Mouse (Mus musculus): Measurements from ENCODE around the gene Lao1. TPM values are rescaled to one million over a fixed set of nuclear protein-coding genes. Genes with fewer than 3 reads are reported as not detected.
"Not testable (repeated sequence)": the region's sequence is repeated elsewhere in the genome, so short reads cannot be mapped to it uniquely, and the experiment has no call there.

Lao1 gene
- polyA plus RNA-seq (2015; fragmentation: Nextera tagmentation; extraction: Ambion mirVana): not detected in 2 replicates

DNA sequence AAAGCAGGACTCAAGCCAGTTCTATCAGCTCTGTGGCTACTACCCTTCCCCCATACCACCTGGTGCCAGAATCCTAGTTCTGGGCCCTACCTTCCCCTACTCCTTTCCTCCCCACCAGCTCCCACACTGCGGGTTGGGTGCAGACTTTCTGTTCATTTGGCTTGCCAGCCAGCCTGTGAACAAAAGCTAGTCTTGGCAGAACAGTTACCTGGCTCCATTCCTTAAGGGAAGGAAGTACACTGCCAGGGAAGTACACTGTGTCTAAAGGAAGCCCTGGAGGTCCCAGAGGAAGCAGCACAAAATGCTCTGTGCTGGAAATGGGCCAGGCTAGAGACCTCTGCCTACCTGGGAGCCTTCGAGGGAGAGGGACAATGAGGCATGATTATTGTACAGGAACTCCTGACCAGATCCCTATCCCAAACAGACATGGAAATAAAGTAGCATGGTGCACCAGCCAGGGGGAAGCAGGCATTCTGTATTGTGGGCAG lies at the start of gene Lao1:
Gene Lao1 (plus strand): TSS at position 438 of the 488 bp plus-strand sequence.
- H3K27ac ChIP-seq: no peak within 1 kb of the TSS
- no peak for ATAC-seq (replicated peaks)
- WGBS: 82% methylated on average over 2 of the region's 2 CpGs
- H3K4me1 ChIP-seq: no peaks in the 10 kb centered on the region
- H3K4me2 ChIP-seq: no peak within 1 kb of the TSS
- H3K36me3 ChIP-seq (replicated peaks): no peaks in the 10 kb centered on the region
- no peak within 1 kb of the TSS for H3K4me3 ChIP-seq
- H3K9ac ChIP-seq: no peak within 1 kb of the TSS
- no peaks in the 10 kb centered on the region for H3K27me3 ChIP-seq (replicated peaks)
- no peaks in the 10 kb centered on the region for H3K9me3 ChIP-seq

DNA sequence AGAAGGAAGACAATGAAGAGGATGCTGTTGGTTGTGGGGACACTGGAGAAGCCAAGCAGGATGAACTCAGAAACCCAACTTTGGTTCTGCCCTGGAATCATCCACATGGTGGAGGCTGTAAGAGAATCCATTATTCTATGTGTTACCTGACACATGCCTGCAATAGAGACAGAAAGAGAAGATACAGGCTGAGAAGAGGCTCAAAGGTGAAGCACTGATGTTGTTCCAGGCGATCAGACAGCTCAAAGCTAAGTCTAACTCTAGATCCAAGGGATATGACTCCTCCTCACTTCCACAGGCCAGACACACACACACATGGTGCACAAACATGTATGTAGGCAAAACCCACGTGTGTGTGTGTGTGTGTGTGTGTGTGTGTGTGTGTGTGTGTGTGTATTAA lies 44.0 kb upstream of the Lao1 start, which contains the start of gene Olfr1329:
Gene Olfr1329 (minus strand): TSS at position 101 of the 400 bp plus-strand sequence.
- ATAC-seq (replicated peaks); H3K4me3 ChIP-seq; H3K27ac ChIP-seq; H3K9ac ChIP-seq; H3K4me2 ChIP-seq; H3K36me3 ChIP-seq (replicated peaks); H3K4me1 ChIP-seq; H3K27me3 ChIP-seq (replicated peaks); H3K9me3 ChIP-seq: not testable (repeated sequence)
- 71% methylated on average over 2 of the region's 2 CpGs for WGBS

DNA sequence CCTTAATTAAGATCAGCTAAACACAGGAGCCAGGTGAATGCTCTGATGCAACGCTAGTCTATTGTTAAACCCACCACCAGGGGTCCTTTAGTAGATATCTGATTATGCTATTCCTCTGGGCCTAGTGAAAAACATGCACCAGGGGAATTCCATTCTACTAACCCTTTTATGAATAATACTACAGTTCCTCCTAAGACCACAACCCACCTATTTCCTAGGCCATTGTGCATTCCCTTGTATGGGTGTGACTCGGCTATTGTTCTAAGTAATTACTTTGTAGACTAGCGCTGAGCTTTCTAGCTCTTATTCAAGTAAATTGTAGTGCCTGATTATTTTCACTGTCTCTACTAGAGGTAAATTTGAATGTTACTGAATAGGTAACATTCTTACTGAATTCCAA lies 30.1 kb upstream of the Lao1 start:
- H3K4me1 ChIP-seq; ATAC-seq (replicated peaks); H3K9me3 ChIP-seq; H3K4me2 ChIP-seq; H3K36me3 ChIP-seq (replicated peaks); H3K27ac ChIP-seq; H3K27me3 ChIP-seq (replicated peaks); H3K4me3 ChIP-seq; H3K9ac ChIP-seq: not testable (repeated sequence)
- 68% methylated on average over 3 of the region's 3 CpGs for WGBS

DNA sequence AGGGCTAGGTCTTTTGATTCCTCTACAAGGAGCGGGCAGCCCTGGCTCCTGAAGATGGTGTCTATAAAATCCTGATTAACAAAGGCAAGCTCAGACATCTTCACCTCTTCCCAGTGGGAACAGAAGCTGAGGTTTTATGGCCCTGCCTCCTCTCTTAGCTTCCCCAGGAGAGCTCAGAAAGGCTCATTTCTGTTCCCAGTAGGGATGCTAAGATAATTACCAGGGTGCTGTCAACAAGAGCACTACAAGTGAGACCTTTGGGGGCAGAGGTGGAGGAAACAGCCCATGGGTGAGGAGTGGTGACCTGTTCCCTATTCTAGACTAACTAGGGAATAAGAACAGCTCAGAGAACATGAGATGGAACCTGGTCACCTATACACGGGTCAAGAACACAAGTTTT lies 22.9 kb upstream of the Lao1 start, which contains the start of gene Olfr1328:
Gene Olfr1328 (minus strand): TSS at position 101 of the 400 bp plus-strand sequence.
- H3K36me3 ChIP-seq (replicated peaks): no peaks in the 10 kb centered on the region
- 72% methylated on average over 2 of the region's 2 CpGs for WGBS

DNA sequence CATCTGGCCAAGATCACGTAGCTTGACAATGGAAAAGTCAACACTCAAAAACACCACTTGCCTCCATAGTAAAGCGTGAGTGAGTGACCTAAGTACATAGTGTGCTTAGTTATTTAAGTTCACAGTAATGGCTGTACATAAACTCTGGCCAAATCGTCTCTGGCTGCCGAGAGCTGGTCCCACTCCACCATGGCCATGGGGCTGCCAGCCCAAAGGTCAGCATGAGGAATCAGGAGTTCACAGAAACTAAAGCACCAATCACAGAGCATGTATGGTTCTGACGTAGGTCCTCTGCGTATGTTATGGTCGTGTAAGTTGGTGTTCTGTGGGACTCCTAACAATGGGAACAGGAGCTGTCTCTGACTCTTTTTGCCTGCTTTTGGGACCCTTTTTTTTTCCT lies 2.6 kb upstream of the Lao1 start:
- Histone ChIP-seq H3K4me3 (no peak overlapping the region), H3K9ac (no peak overlapping the region), H3K4me2 (no peak overlapping the region), H3K27ac (no peak overlapping the region), H3K4me1 (no peaks in the 10 kb centered on the region), H3K36me3 (replicated peaks) (no peaks in the 10 kb centered on the region), H3K9me3 (no peaks in the 10 kb centered on the region), H3K27me3 (replicated peaks) (no peaks in the 10 kb centered on the region)
- 88% methylated on average over 7 of the region's 7 CpGs for WGBS
- no peak for ATAC-seq (replicated peaks)

More for the DNA sequence above, 22.9 kb upstream of the Lao1 start, which contains the start of gene Olfr1328:
- ATAC-seq (replicated peaks): no peak
- no peaks in the 10 kb centered on the region for H3K9me3 ChIP-seq
- H3K27ac ChIP-seq: no peak within 1 kb of the TSS
- H3K4me1 ChIP-seq: no peaks in the 10 kb centered on the region
- no peak within 1 kb of the TSS for H3K9ac ChIP-seq
- H3K4me3 ChIP-seq: no peak within 1 kb of the TSS
- H3K27me3 ChIP-seq (replicated peaks): no peaks in the 10 kb centered on the region
- no peak within 1 kb of the TSS for H3K4me2 ChIP-seq

DNA sequence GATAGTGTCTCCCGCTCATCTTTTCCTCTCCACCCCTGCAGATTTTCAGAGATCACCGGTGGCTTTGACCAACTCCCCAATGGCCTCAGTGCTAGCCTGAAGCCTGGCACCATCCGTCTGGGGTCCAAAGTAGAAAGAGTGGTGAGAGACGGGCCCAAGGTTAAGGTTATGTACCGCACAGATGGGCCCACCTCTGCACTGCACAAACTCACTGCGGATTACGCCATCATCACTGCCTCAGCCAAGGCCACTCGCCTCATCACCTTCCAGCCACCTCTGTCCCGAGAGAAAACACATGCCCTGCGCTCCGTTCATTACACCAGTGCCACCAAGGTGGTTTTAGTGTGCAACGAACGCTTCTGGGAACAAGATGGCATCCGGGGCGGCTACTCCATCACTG lies 6.3 kb downstream of the Lao1 start:
- Histone ChIP-seq H3K27me3 (replicated peaks) (no peaks in the 10 kb centered on the region), H3K9me3 (no peaks in the 10 kb centered on the region), H3K4me3 (no peak overlapping the region), H3K9ac (no peak overlapping the region), H3K36me3 (replicated peaks) (no peaks in the 10 kb centered on the region), H3K4me1 (no peaks in the 10 kb centered on the region), H3K4me2 (no peak overlapping the region), H3K27ac (no peak overlapping the region)
- no peak for ATAC-seq (replicated peaks)
- 96% methylated on average over 15 of the region's 15 CpGs for WGBS

DNA sequence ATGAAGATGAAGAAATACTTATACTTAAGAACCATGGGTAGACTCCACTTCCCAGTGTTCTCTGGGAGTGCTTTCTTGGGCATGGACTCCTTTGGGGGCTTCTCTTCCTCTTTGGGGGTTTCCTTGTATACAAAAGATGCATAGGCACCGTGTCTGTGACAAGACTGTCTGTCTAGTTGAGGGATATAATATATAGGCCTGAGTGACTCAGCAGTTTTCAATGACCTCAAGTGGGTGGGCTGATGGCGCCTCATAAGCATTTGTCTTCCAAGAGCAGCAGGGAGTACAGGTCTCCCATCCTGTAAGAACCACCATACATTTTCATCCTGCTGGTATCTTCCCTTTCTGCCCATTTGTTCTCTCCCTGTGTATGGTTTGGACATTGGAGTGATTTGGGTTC lies 11.9 kb downstream of the Lao1 start:
- no peak for ATAC-seq (replicated peaks)
- Histone ChIP-seq H3K9me3 (no peaks in the 10 kb centered on the region), H3K27ac (no peak overlapping the region), H3K27me3 (replicated peaks) (no peaks in the 10 kb centered on the region), H3K36me3 (replicated peaks) (no peaks in the 10 kb centered on the region), H3K4me1 (no peaks in the 10 kb centered on the region), H3K4me3 (no peak overlapping the region), H3K9ac (no peak overlapping the region), H3K4me2 (no peak overlapping the region)
- WGBS: 80% methylated on average over 2 of the region's 2 CpGs

DNA sequence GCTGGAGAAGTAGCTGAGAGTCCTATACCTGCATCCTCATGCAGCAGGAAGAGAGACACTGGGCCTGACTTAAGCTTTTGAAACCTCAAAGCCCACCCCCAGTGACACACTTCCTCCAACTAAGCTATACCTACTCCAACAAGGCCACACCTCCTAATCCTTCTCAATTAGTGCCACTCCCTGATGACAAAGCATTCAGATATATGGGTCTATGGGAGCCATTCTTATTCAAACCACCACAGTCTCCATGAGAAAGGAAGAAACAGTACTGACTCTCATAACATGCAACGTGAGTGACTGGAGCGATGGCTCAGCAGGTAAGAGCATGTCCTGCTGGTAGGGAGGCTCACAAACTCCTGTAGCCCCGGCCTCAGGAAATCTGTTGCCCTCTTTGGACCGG lies 23.9 kb downstream of the Lao1 start:
- Histone ChIP-seq H3K9ac (no peak overlapping the region), H3K27me3 (replicated peaks) (no peaks in the 10 kb centered on the region), H3K4me3 (no peak overlapping the region), H3K36me3 (replicated peaks) (no peaks in the 10 kb centered on the region), H3K9me3 (no peaks in the 10 kb centered on the region), H3K27ac (no peak overlapping the region), H3K4me2 (no peak overlapping the region), H3K4me1 (no peaks in the 10 kb centered on the region)
- 89% methylated on average over 4 of the region's 4 CpGs for WGBS
- no peak for ATAC-seq (replicated peaks)

DNA sequence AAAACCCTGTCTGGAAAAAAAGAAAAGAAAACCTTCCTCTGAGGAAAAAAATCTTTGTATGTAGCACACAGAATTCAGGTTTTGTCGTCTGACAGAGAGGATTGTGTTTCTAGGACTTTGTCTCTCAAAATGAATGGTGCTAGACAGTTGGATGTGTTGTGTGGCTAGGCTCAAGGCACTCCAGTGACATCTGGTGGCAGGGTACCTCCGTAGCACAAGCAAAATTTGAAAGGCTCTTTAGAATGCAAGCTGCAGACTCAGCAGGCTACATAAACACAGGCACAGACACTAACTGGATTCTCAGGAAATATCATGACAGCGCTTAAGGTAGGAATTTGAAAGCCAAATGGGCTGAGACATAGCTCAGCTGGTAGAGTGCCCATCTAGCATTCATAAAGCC lies 27.2 kb downstream of the Lao1 start:
- H3K9me3 ChIP-seq: no peaks in the 10 kb centered on the region
- 11% methylated on average over 3 of the region's 3 CpGs for WGBS
- H3K4me3 ChIP-seq: no peak overlapping the region
- no peaks in the 10 kb centered on the region for H3K4me1 ChIP-seq
- H3K4me2 ChIP-seq: no peak overlapping the region
- H3K36me3 ChIP-seq (replicated peaks): no peaks in the 10 kb centered on the region
- H3K27ac ChIP-seq: no peak overlapping the region
- no peaks in the 10 kb centered on the region for H3K27me3 ChIP-seq (replicated peaks)
- no peak overlapping the region for H3K9ac ChIP-seq
- ATAC-seq (replicated peaks): no peak

DNA sequence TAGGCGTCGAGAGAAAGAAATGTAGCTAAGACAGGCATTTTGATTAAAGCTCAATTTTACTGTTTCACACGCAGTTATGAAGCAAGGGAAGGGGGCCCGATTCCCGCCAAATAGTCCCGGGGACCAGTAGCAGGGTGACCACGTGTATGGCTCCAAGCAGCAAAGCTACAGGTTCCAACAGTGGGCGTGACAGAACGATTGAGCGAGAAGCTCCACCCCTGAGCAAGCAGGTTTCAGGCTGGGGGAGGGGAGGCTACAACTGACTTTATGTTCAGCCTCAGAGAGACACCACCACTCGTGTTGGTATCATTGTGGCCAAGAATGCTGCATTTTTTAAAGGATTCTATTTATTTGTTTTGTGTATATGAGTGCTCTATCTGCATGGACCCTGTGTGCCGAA lies 28.0 kb downstream of the Lao1 start:
- Histone ChIP-seq H3K9me3 (no peaks in the 10 kb centered on the region; the same call in 1 of the 2 replicates), H3K36me3 (replicated peaks) (no peaks in the 10 kb centered on the region), H3K9ac (no peak overlapping the region), H3K4me3 (no peak overlapping the region), H3K4me1 (no peaks in the 10 kb centered on the region), H3K27me3 (replicated peaks) (no peaks in the 10 kb centered on the region), H3K4me2 (no peak overlapping the region), H3K27ac (no peak overlapping the region)
- no peak for ATAC-seq (replicated peaks)
- WGBS: 29% methylated on average over 12 of the region's 12 CpGs

DNA sequence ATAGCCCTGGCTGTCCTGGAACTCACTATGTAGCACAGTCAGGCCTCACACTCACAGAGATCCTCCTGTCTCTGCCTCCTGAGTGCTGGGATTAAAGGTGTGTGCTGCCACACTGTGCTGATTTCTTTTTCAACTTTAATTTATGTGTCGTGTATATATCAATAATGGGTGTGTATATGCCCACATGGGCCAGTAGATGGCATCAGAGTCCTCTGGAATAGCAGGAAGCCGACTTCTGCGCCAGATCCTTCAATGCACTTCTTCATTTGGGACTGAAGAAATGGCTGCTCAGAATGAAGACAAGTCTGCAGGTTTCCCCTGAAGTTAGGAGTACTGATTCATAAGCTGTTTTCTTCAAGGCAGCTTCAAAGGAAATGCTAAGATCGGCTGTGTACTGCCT lies 30.4 kb downstream of the Lao1 start:
- ATAC-seq (replicated peaks): no peak
- no peaks in the 10 kb centered on the region for H3K36me3 ChIP-seq (replicated peaks)
- no peaks in the 10 kb centered on the region for H3K27me3 ChIP-seq (replicated peaks)
- WGBS: 32% methylated on average over 4 of the region's 4 CpGs
- no peaks in the 10 kb centered on the region for H3K4me1 ChIP-seq
- H3K9ac ChIP-seq: no peak overlapping the region
- H3K27ac ChIP-seq: no peak overlapping the region
- no peak overlapping the region for H3K4me2 ChIP-seq
- no peaks in the 10 kb centered on the region; the same call in 1 of the 2 replicates for H3K9me3 ChIP-seq
- no peak overlapping the region for H3K4me3 ChIP-seq

DNA sequence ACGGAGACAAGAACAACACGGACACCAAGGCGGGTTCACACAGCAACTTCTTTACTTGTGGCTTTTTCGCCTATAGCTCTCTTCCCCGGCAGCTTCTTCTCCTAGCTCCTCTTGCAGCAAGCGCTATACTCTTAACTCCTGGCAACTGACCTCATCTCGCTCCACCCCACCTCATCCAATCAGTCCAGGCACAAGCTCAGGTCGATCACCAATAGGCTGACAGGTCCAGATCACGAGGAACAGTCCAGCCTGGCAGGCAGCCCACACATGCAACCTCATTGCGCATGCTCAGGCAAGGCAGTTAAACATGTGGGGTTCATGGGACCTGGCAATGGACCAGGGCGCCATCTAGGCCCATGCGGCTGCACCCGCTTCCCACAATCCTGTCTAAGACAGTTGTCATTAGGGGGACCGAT lies 35.8 kb downstream of the Lao1 start:
- Histone ChIP-seq H3K9me3 (no peaks in the 10 kb centered on the region; the same call in 1 of the 2 replicates), H3K4me3 (no peak overlapping the region), H3K27ac (no peak overlapping the region), H3K9ac (no peak overlapping the region), H3K4me1 (no peaks in the 10 kb centered on the region), H3K36me3 (replicated peaks) (no peaks in the 10 kb centered on the region), H3K4me2 (no peak overlapping the region), H3K27me3 (replicated peaks) (no peaks in the 10 kb centered on the region)
- no peak for ATAC-seq (replicated peaks)
- WGBS: 89% methylated on average over 14 of the region's 14 CpGs

DNA sequence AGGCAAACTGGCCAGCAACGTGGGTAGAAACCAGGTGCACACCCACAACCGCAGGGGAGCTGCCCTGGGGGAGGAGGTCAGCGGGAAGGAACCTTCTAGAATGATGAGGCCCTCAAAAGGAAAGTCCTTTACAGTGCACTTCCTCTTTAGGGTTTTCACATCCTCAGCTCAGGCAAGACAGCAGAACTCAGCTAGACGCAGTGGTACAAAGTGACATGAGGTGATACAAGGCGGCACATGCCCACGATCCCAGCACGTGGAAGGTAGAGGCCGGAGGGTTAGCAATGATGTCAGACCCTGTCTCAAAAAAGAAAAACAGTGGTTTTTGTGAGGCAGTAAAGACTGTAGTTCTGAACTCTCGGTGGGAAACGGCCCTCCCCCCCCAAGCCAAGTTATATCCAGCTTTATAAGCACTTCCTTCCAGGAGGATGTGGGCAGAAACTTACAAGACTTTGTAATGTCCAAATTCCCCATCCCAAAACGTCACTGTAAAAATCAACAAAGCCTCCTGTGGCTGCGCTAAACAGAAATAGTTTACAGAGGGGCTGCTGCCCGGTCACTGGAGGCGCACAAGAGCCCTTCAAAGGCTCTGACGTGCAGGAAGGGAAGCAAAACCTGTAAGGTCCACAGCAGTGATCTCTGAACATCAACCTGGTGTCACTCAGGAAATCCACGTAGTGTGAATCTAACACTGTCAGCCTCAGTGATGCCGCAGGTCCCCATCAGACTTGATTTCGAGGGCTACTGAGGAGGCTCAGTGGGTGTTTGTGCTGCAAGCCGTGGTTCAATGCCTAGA lies 38.5 kb downstream of the Lao1 start:
- 65% methylated on average over 19 of the region's 19 CpGs for whole genome bisulfite sequencing
- Histone ChIP-seq H3K27me3 (replicated peaks) (no peaks in the 10 kb centered on the region), H3K4me2 (no peak overlapping the region), H3K27ac (no peak overlapping the region), H3K4me3 (no peak overlapping the region), H3K9me3 (no peaks in the 10 kb centered on the region), H3K36me3 (replicated peaks) (no peaks in the 10 kb centered on the region), H3K4me1 (no peaks in the 10 kb centered on the region), H3K9ac (no peak overlapping the region)
- no peak for ATAC-seq (replicated peaks)

Measured in midbrain, embryonic 15.5 days (tissue).